Mouse (Mus musculus): ENCODE data around the gene Arhgap10. TPM values are rescaled to one million over a fixed set of nuclear protein-coding genes. Genes with fewer than 3 reads are reported as not detected.

Gene Arhgap10
- total RNA-seq, 2 experiments from 2014 or later, result 0.84 to 3.9 TPM

- ATAC-seq (replicated peaks; ENCODE audit: low FRiP score, poor library complexity, severe bottlenecking), result no peak
These were observed 195.9 kb downstream of the Arhgap10 start for GRCm38 (mm10) chr8:77321901-77322300.

GRCm38 (mm10) chr8:77318590-77318989 is 199.2 kb downstream of the Arhgap10 start:
- no peak for ATAC-seq (replicated peaks; ENCODE audit: low FRiP score, poor library complexity, severe bottlenecking)

GRCm38 (mm10) chr8:77317771-77318170 is 200.0 kb downstream of the Arhgap10 start:
- no peak for ATAC-seq (replicated peaks; ENCODE audit: low FRiP score, poor library complexity, severe bottlenecking)

GRCm38 (mm10) chr8:77313003-77313402 is 204.8 kb downstream of the Arhgap10 start:
- ATAC-seq (replicated peaks; ENCODE audit: low FRiP score, poor library complexity, severe bottlenecking), result no peak

GRCm38 (mm10) chr8:77311762-77312161 is 206.0 kb downstream of the Arhgap10 start:
- no peak for ATAC-seq (replicated peaks; ENCODE audit: low FRiP score, poor library complexity, severe bottlenecking)

- ATAC-seq (replicated peaks; ENCODE audit: low FRiP score, poor library complexity, severe bottlenecking), result no peak
These were observed 207.2 kb downstream of the Arhgap10 start for GRCm38 (mm10) chr8:77310541-77310940.

GRCm38 (mm10) chr8:77310026-77310425 is 207.7 kb downstream of the Arhgap10 start:
- no peak for ATAC-seq (replicated peaks; ENCODE audit: low FRiP score, poor library complexity, severe bottlenecking)

- ATAC-seq (replicated peaks; ENCODE audit: low FRiP score, poor library complexity, severe bottlenecking), result no peak
These were observed 223.2 kb downstream of the Arhgap10 start for GRCm38 (mm10) chr8:77294599-77294998.

- no peak for ATAC-seq (replicated peaks; ENCODE audit: low FRiP score, poor library complexity, severe bottlenecking)
These were observed 225.1 kb downstream of the Arhgap10 start for GRCm38 (mm10) chr8:77292649-77293048.

GRCm38 (mm10) chr8:77292120-77292519 is 225.6 kb downstream of the Arhgap10 start:
- ATAC-seq (replicated peaks; ENCODE audit: low FRiP score, poor library complexity, severe bottlenecking), result no peak

GRCm38 (mm10) chr8:77288492-77288891 is 229.3 kb downstream of the Arhgap10 start:
- no peak for ATAC-seq (replicated peaks; ENCODE audit: low FRiP score, poor library complexity, severe bottlenecking)

- no peak for ATAC-seq (replicated peaks; ENCODE audit: low FRiP score, poor library complexity, severe bottlenecking)
These were observed 229.7 kb downstream of the Arhgap10 start for GRCm38 (mm10) chr8:77288065-77288464.

GRCm38 (mm10) chr8:77284473-77284872 is 233.3 kb downstream of the Arhgap10 start:
- ATAC-seq (replicated peaks; ENCODE audit: low FRiP score, poor library complexity, severe bottlenecking), result no peak

- ATAC-seq (replicated peaks; ENCODE audit: low FRiP score, poor library complexity, severe bottlenecking), result no peak
These were observed 235.0 kb downstream of the Arhgap10 start for GRCm38 (mm10) chr8:77282605-77283236.

GRCm38 (mm10) chr8:77279977-77280376 is 237.8 kb downstream of the Arhgap10 start:
- no peak for ATAC-seq (replicated peaks; ENCODE audit: low FRiP score, poor library complexity, severe bottlenecking)

- ATAC-seq (replicated peaks; ENCODE audit: low FRiP score, poor library complexity, severe bottlenecking), result no peak
These were observed 239.5 kb downstream of the Arhgap10 start for GRCm38 (mm10) chr8:77278246-77278645.

- no peak for ATAC-seq (replicated peaks; ENCODE audit: low FRiP score, poor library complexity, severe bottlenecking)
These were observed 240.9 kb downstream of the Arhgap10 start for GRCm38 (mm10) chr8:77276827-77277226.

- ATAC-seq (replicated peaks; ENCODE audit: low FRiP score, poor library complexity, severe bottlenecking), result no peak
These were observed 242.2 kb downstream of the Arhgap10 start for GRCm38 (mm10) chr8:77275571-77275970.

GRCm38 (mm10) chr8:77272136-77272535 is 245.6 kb downstream of the Arhgap10 start:
- ATAC-seq (replicated peaks; ENCODE audit: low FRiP score, poor library complexity, severe bottlenecking), result no peak

GRCm38 (mm10) chr8:77267941-77268405 is 249.8 kb downstream of the Arhgap10 start:
- no peak for ATAC-seq (replicated peaks; ENCODE audit: low FRiP score, poor library complexity, severe bottlenecking)

- no peak for ATAC-seq (replicated peaks; ENCODE audit: low FRiP score, poor library complexity, severe bottlenecking)
These were observed 255.3 kb downstream of the Arhgap10 start for GRCm38 (mm10) chr8:77262216-77263009.

Data from erythroid progenitor cell, adult 5-6 weeks (primary cell).